Mouse (Mus musculus) layer of hippocampus, adult 9-11 months (tissue): ENCODE measurements at regions not wholly inside any gene's neighbourhood (a gene's known extent, or its start where the extent isn't known, plus 50 kb on each side); places are given as distances from the start of the nearest gene placed in this dataset.

Experiments
- DNase-seq: peaks from one replicate; pipeline ENCODE4 v3.0.0; 2022

DNA sequence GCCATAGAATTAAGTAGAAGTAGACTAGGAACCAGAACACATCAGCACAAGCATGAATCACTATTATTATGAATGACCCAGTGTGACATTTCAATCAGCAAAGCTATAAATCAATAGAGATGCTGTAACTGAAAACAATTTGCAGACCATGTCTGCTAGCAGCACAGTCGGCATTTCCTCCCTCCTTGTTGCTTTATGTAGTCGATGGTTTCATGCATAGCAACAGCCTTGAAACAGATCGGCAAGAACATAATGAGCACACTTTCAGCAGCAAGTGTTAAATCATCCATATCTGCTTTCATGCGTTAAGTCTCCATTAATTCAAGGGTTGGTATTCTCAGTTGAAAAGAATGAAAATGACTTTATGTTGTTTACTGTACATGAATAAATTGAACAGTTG, 3669.2 kb downstream of the 9330182O14Rik start:
- peak; percentile 38 for DNase-seq
